Mouse (Mus musculus): ENCODE data around the gene Arhgap25. TPM values are rescaled to one million over a fixed set of nuclear protein-coding genes. Genes with fewer than 3 reads are reported as not detected.
"Not testable (repeated sequence)": the region's sequence is repeated elsewhere in the genome, so short reads cannot be mapped to it uniquely, and the experiment has no call there.

The Arhgap25 gene
- polyA plus RNA-seq, 1 experiment from 2014 or later: 2.5 TPM

DNA sequence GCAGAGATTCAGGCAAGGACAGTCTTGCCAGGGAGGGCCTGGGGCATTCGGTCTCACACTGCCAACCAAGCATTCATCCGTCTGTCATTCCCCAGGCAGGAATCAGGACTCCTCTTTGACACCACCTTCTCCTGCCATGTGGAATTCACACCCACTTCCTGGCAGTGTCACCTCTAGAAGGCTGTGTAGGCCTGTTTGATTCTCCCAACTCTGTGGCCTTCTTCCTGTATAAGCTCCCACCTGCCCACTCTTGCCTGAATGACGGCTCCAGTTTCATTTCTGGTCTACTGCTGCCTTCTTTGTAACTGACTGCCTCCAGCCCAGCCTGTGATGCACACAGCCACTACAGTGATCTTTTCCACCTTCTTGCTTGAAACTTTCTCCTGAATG lies 49.2 kb downstream of the Arhgap25 start:
- 44% methylated on average over 3 of the region's 3 CpGs for WGBS

DNA sequence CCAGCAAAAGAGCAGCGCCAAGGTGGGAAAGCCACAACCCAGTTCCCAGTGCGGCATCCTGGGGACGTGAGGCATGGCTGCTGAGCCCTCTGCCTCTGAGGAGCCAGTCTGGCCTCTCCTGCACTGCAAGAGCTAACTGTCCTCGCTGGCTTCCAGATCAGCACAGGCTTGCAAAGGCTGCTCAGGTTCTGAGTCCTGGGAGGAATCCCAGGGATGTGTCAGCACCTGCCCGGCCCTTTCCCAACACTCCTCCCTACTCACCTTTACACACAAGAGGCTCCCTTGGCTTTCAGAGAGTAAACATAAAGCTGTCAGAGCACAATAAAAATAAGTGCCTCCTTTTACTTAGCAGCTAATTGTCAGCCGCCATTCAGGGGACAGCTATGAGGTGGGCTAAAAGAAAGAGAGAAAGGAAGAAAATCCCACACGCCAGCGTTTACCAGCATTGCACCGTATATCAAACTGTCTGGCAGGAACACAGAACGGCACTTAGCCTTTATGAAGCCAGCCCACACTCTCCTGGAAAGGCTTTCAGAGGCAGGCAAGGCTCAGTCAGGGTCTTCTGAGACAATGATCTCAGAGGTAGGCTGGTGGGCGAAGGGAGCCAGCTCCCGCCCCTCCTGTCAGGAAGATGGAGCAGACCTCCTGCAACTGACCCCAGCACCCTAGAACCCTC lies 49.7 kb downstream of the Arhgap25 start:
- H3K27ac ChIP-seq (ENCODE audit: low read depth, low read length): 0 out of 2 replicates have a peak overlapping the region, but pooled peaks have one; percentile 14
- H3K4me1 ChIP-seq (ENCODE audit: control insufficient read depth, insufficient read depth, low read length): peaks cover 5% of the 10 kb centered on the region; the same call in 1 of the 2 replicates
- no peak overlapping the region for H3K4me2 ChIP-seq (ENCODE audit: low read depth)
- H3K36me3 ChIP-seq (ENCODE audit: control insufficient read depth, insufficient read depth, low read length): no peaks in the 10 kb centered on the region
- H3K9ac ChIP-seq (ENCODE audit: low read length): no peak overlapping the region
- DNase-seq (ENCODE audit: low spot score) (no peak), ATAC-seq (ENCODE audit: insufficient read depth, low FRiP score, low TSS enrichment) (no peak)
- H3K4me3 ChIP-seq (ENCODE audit: low read depth, low read length): no peak overlapping the region
- H3K27me3 ChIP-seq (ENCODE audit: control insufficient read depth, insufficient read depth, low read length): no peaks in the 10 kb centered on the region
- H3K9me3 ChIP-seq (ENCODE audit: control insufficient read depth, low read length): no peaks in the 10 kb centered on the region
- 31% methylated on average over 12 of the region's 12 CpGs for WGBS

More for the DNA sequence above, 49.2 kb downstream of the Arhgap25 start:
- 0 out of 2 replicates have a peak overlapping the region, but pooled peaks have one; percentile 14 for H3K27ac ChIP-seq (ENCODE audit: low read depth, low read length)
- ATAC-seq (ENCODE audit: insufficient read depth, low FRiP score, low TSS enrichment): no peak
- no peak overlapping the region for H3K4me3 ChIP-seq (ENCODE audit: low read depth, low read length)
- H3K4me2 ChIP-seq (ENCODE audit: low read depth): no peak overlapping the region
- H3K36me3 ChIP-seq (ENCODE audit: control insufficient read depth, insufficient read depth, low read length): no peaks in the 10 kb centered on the region
- H3K9ac ChIP-seq (ENCODE audit: low read length): no peak overlapping the region
- no peaks in the 10 kb centered on the region for H3K27me3 ChIP-seq (ENCODE audit: control insufficient read depth, insufficient read depth, low read length)
- peaks cover 5% of the 10 kb centered on the region; the same call in 1 of the 2 replicates for H3K4me1 ChIP-seq (ENCODE audit: control insufficient read depth, insufficient read depth, low read length)
- no peaks in the 10 kb centered on the region for H3K9me3 ChIP-seq (ENCODE audit: control insufficient read depth, low read length)
- DNase-seq (ENCODE audit: low spot score): no peak

DNA sequence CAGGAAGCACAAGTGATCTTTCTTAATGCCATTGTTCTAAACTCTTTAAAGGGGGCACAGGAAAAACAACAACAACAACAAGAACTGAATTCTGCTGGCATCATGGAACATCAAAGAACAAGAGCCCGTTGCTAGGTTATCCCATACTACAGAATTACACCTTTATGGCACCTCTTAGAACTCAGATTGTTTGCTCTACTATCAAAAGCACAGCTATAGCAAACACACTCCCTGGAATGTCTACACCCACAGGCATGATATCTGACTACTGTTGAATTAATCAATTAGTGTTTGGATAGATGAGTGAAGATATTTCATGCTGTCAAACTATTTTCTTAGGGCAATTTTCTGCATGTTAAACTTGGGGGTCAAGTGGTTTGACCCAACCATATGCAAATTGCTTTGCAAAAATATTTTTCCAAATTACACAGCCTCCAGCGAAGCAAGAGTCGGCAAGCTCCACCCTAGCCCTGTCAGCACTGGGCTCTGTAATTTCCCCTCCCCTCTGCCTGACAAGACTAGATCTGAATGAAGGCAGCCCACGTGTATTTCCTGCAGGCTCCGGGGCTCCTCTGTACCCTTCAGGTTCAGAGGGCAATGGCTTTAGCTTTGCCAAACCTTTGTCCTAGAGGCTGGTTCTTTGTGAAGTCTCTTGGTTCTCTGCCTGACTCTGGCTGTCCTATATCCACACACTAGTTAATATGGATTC lies 53.6 kb downstream of the Arhgap25 start:
- H3K4me1 ChIP-seq (ENCODE audit: control insufficient read depth, insufficient read depth, low read length): peaks cover 5% of the 10 kb centered on the region; the same call in 1 of the 2 replicates
- no peaks in the 10 kb centered on the region for H3K36me3 ChIP-seq (ENCODE audit: control insufficient read depth, insufficient read depth, low read length)
- no peak overlapping the region for H3K27ac ChIP-seq (ENCODE audit: low read depth, low read length)
- H3K9ac ChIP-seq (ENCODE audit: low read length): no peak overlapping the region
- WGBS: 67% methylated on average over 5 of the region's 5 CpGs
- H3K27me3 ChIP-seq (ENCODE audit: control insufficient read depth, insufficient read depth, low read length): no peaks in the 10 kb centered on the region
- DNase-seq (ENCODE audit: low spot score) (no peak), ATAC-seq (ENCODE audit: insufficient read depth, low FRiP score, low TSS enrichment) (no peak)
- no peaks in the 10 kb centered on the region for H3K9me3 ChIP-seq (ENCODE audit: control insufficient read depth, low read length)
- H3K4me2 ChIP-seq (ENCODE audit: low read depth): no peak overlapping the region
- no peak overlapping the region for H3K4me3 ChIP-seq (ENCODE audit: low read depth, low read length)

DNA sequence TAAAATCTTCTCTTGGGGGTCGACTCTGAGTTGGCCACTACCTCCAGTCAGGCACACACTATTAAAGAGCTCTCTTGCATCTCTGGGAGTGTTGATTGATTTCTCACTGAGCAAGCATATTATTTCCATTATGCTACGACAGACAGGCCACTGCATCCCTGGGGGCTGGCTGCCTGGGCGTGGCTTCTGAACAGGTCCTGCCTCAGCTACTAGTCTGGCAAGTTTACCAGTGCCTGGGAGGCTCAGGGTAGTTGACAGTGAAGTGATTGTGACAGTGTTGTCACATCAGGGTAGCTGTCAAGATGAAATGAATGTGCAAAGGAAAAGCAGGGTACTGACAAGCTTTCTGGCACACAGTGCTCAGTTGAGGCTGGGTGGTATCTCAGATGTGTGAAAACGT lies 54.2 kb downstream of the Arhgap25 start:
- DNase-seq (ENCODE audit: low spot score) (no peak), ATAC-seq (ENCODE audit: insufficient read depth, low FRiP score, low TSS enrichment) (no peak)
- no peaks in the 10 kb centered on the region for H3K9me3 ChIP-seq (ENCODE audit: control insufficient read depth, low read length)
- H3K4me2 ChIP-seq (ENCODE audit: low read depth): no peak overlapping the region
- peaks cover 3% of the 10 kb centered on the region; the same call in 1 of the 2 replicates for H3K4me1 ChIP-seq (ENCODE audit: control insufficient read depth, insufficient read depth, low read length)
- no peaks in the 10 kb centered on the region for H3K27me3 ChIP-seq (ENCODE audit: control insufficient read depth, insufficient read depth, low read length)
- H3K27ac ChIP-seq (ENCODE audit: low read depth, low read length): no peak overlapping the region
- no peaks in the 10 kb centered on the region for H3K36me3 ChIP-seq (ENCODE audit: control insufficient read depth, insufficient read depth, low read length)
- H3K9ac ChIP-seq (ENCODE audit: low read length): no peak overlapping the region
- WGBS: 69% methylated on average over 4 of the region's 4 CpGs
- H3K4me3 ChIP-seq (ENCODE audit: low read depth, low read length): no peak overlapping the region

DNA sequence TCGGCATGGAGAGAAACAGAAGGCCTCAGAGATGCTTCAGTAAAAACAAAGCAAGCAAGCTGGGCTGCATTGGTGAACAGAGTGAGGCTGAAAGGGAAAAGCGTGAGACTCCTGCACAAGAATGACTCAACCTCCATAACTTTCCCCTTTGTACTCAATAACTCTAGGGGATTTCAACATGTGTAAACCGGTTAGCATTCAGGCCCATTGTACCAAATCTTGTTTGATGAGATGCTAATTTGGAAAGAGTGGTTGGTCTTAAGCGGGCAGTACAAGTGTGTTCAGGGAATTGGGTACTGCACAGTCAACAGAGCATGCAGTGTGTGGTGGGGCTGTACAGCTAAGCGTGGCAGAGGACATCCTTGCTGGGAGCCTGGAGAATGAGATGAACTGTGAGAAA lies 57.8 kb downstream of the Arhgap25 start:
- ATAC-seq (ENCODE audit: insufficient read depth, low FRiP score, low TSS enrichment) (no peak), DNase-seq (ENCODE audit: low spot score) (no peak)
- Histone ChIP-seq H3K27me3 (ENCODE audit: control insufficient read depth, insufficient read depth, low read length) (no peaks in the 10 kb centered on the region), H3K4me3 (ENCODE audit: low read depth, low read length) (no peak overlapping the region), H3K36me3 (ENCODE audit: control insufficient read depth, insufficient read depth, low read length) (no peaks in the 10 kb centered on the region), H3K9me3 (ENCODE audit: control insufficient read depth, low read length) (no peaks in the 10 kb centered on the region), H3K9ac (ENCODE audit: low read length) (no peak overlapping the region), H3K4me1 (ENCODE audit: control insufficient read depth, insufficient read depth, low read length) (no peaks in the 10 kb centered on the region), H3K27ac (ENCODE audit: low read depth, low read length) (no peak overlapping the region), H3K4me2 (ENCODE audit: low read depth) (no peak overlapping the region)
- WGBS: 85% methylated on average over 5 of the region's 5 CpGs

DNA sequence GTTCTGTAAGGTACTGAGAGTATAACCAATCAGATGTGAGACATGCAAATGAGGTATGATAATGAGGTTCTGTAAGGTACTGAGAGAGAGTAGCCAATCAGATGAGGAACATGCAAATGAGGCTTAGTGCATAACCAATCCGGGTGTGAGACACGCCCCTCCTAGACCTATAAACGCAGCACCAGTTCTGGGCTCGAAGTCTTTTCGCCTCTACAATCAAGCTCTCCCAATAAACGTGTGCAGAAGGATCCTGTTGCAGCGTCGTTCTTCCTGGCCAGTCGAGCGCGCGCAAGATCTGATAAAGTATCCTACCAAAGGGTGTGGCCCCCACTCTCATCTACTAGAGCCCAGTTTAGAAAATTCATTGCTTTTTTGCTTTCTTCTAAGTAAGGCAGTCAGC lies 63.0 kb downstream of the Arhgap25 start:
- H3K36me3 ChIP-seq (ENCODE audit: control insufficient read depth, insufficient read depth, low read length); H3K27ac ChIP-seq (ENCODE audit: low read depth, low read length); H3K4me3 ChIP-seq (ENCODE audit: low read depth, low read length); DNase-seq (ENCODE audit: low spot score); H3K4me2 ChIP-seq (ENCODE audit: low read depth); H3K27me3 ChIP-seq (ENCODE audit: control insufficient read depth, insufficient read depth, low read length); H3K9ac ChIP-seq (ENCODE audit: low read length); ATAC-seq (ENCODE audit: insufficient read depth, low FRiP score, low TSS enrichment); H3K4me1 ChIP-seq (ENCODE audit: control insufficient read depth, insufficient read depth, low read length); H3K9me3 ChIP-seq (ENCODE audit: control insufficient read depth, low read length): not testable (repeated sequence)
- 93% methylated on average over 12 of the region's 12 CpGs for WGBS

DNA sequence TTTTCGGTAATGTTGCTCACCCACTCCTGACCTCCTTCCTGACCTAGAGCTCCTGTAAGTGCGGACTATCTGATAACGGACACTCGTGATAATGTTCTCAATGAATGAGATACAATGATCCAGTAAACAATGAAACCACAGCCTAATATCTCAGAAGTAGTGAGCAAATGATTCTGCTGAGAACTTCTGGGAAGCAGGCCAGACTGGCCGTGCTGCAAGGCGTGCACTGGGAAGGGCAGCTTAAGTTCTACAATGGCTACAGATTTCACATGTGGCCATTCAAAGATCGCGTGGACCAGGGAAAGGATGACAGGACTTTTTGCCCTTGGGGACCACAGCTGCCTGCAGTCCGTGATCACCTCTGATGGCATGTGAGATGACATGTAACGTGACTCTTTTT lies 64.7 kb downstream of the Arhgap25 start:
- no peak overlapping the region for H3K27ac ChIP-seq (ENCODE audit: low read depth, low read length)
- DNase-seq (ENCODE audit: low spot score) (no peak), ATAC-seq (ENCODE audit: insufficient read depth, low FRiP score, low TSS enrichment) (no peak)
- H3K4me2 ChIP-seq (ENCODE audit: low read depth): no peak overlapping the region
- no peaks in the 10 kb centered on the region for H3K9me3 ChIP-seq (ENCODE audit: control insufficient read depth, low read length)
- 94% methylated on average over 10 of the region's 10 CpGs for WGBS
- H3K36me3 ChIP-seq (ENCODE audit: control insufficient read depth, insufficient read depth, low read length): no peaks in the 10 kb centered on the region
- no peak overlapping the region for H3K4me3 ChIP-seq (ENCODE audit: low read depth, low read length)
- no peaks in the 10 kb centered on the region for H3K27me3 ChIP-seq (ENCODE audit: control insufficient read depth, insufficient read depth, low read length)
- H3K9ac ChIP-seq (ENCODE audit: low read length): no peak overlapping the region
- H3K4me1 ChIP-seq (ENCODE audit: control insufficient read depth, insufficient read depth, low read length): no peaks in the 10 kb centered on the region

DNA sequence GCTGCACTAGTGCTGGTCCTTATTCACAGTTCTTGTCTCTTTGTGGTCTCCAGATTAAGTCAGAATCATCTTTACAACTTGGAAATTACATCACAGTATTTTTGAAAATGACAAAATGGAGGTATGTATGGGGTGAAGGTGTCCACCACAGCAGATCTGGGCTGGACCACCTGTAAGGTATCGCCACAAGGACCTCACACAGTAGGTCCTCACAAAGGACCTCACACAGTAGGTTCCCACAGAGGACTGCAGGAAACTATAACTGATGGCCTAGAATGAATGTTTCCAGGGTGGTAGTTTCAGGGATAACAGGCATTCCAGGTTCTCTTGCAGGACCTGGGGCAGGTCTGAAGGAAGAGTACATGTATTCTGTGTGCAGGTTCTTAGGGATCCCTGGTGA lies 65.7 kb downstream of the Arhgap25 start:
- ATAC-seq (ENCODE audit: insufficient read depth, low FRiP score, low TSS enrichment) (no peak), DNase-seq (ENCODE audit: low spot score) (no peak)
- Histone ChIP-seq H3K27me3 (ENCODE audit: control insufficient read depth, insufficient read depth, low read length) (no peaks in the 10 kb centered on the region), H3K9ac (ENCODE audit: low read length) (no peak overlapping the region), H3K4me3 (ENCODE audit: low read depth, low read length) (no peak overlapping the region), H3K4me1 (ENCODE audit: control insufficient read depth, insufficient read depth, low read length) (no peaks in the 10 kb centered on the region), H3K9me3 (ENCODE audit: control insufficient read depth, low read length) (no peaks in the 10 kb centered on the region), H3K36me3 (ENCODE audit: control insufficient read depth, insufficient read depth, low read length) (no peaks in the 10 kb centered on the region), H3K27ac (ENCODE audit: low read depth, low read length) (no peak overlapping the region), H3K4me2 (ENCODE audit: low read depth) (no peak overlapping the region)
- WGBS: 97% methylated on average over 1 of the region's 1 CpGs

DNA sequence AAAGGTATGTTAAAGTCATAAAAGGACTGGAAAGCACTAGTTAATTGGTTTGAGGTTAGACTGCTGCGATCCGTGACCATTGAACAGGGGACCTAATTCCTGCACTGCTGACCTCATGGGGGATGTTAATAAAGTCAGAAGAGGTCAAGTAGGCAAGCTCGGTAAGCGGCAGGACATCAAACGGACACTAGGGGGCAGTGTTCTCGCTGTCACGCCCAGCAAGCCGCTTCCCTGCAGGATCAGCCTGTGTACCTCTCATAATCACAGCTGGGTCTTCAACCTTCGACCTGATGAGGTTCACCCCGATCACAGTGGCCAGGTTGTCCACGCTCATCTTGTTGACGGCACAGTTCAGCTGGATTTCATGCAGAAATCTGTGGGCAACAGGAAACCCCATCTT lies 66.8 kb downstream of the Arhgap25 start:
- Histone ChIP-seq H3K9me3 (ENCODE audit: control insufficient read depth, low read length) (no peaks in the 10 kb centered on the region), H3K4me3 (ENCODE audit: low read depth, low read length) (no peak overlapping the region), H3K9ac (ENCODE audit: low read length) (peak overlapping the region; percentile 22; the same call in 1 of the 2 replicates), H3K36me3 (ENCODE audit: control insufficient read depth, insufficient read depth, low read length) (no peaks in the 10 kb centered on the region), H3K4me1 (ENCODE audit: control insufficient read depth, insufficient read depth, low read length) (no peaks in the 10 kb centered on the region), H3K4me2 (ENCODE audit: low read depth) (peak overlapping the region; percentile 14; the same call in 1 of the 2 replicates), H3K27ac (ENCODE audit: low read depth, low read length) (no peak overlapping the region), H3K27me3 (ENCODE audit: control insufficient read depth, insufficient read depth, low read length) (no peaks in the 10 kb centered on the region)
- WGBS: 13% methylated on average over 12 of the region's 12 CpGs
- DNase-seq (ENCODE audit: low spot score): peak; percentile 81
- ATAC-seq (ENCODE audit: insufficient read depth, low FRiP score, low TSS enrichment): no peak
